Mouse (Mus musculus) midbrain, postnatal 0 days (tissue): Measurements from ENCODE around the gene Fcgrt. TPM values are rescaled to one million over a fixed set of nuclear protein-coding genes. Genes with fewer than 3 reads are reported as not detected.

Source experiments
- ATAC-seq: fragments of 200-750 bp; cut with Nextera tagmentation; 2 replicates; pipeline ENCODE4 v1.8.0; 2017; ENCODE audit warnings: moderate number of reproducible peaks, mild to moderate bottlenecking, moderate TSS enrichment, moderate library complexity; ENCODE audit not compliant: low FRiP score
- DNase-seq: peaks from one replicate; pipeline ENCODE4 v3.0.0-alpha.2; 2015; ENCODE audit warnings: low spot score
- H3K27ac ChIP-seq: fragments of 300-500 bp; sonication (generic); 2 replicates; pipeline ENCODE4 v1.5.1; 2014; ENCODE audit warnings: low read depth, mild to moderate bottlenecking, low read length, mixed read lengths
- H3K27me3 ChIP-seq: fragments of 300-500 bp; sonication (generic); 2 replicates; pipeline ENCODE4 v1.6.1; 2014; ENCODE audit warnings: low read length, control low read depth, mixed read lengths; ENCODE audit not compliant: insufficient read depth
- H3K36me3 ChIP-seq: fragments of 300-500 bp; sonication (generic); 2 replicates; pipeline ENCODE4 v1.6.1; 2014; ENCODE audit warnings: low read length, control low read depth, mixed read lengths; ENCODE audit not compliant: insufficient read depth
- H3K4me1 ChIP-seq: fragments of 300-500 bp; sonication (generic); 2 replicates; pipeline ENCODE4 v1.6.1; 2014; ENCODE audit warnings: mild to moderate bottlenecking, control low read depth, antibody characterized with exemption, low read length, mixed read lengths; ENCODE audit not compliant: insufficient read depth
- H3K4me2 ChIP-seq: fragments of 300-500 bp; sonication (generic); 2 replicates; pipeline ENCODE4 v1.6.1; 2014; ENCODE audit warnings: low read depth, mild to moderate bottlenecking, low read length, mixed read lengths; ENCODE audit not compliant: poor library complexity, severe bottlenecking
- H3K4me3 ChIP-seq: fragments of 300-500 bp; sonication (generic); 2 replicates; pipeline ENCODE4 v1.5.1; 2014; ENCODE audit warnings: low read depth, mild to moderate bottlenecking, low read length, moderate library complexity
- H3K9ac ChIP-seq: fragments of 300-500 bp; sonication (generic); replicated peaks from 2 replicates; pipeline ENCODE4 v1.6.1; 2014; ENCODE audit warnings: mild to moderate bottlenecking, low read length, moderate library complexity, mixed read lengths; ENCODE audit not compliant: poor library complexity, severe bottlenecking
- H3K9me3 ChIP-seq: fragments of 300-500 bp; sonication (generic); 2 replicates; pipeline ENCODE4 v1.6.1; 2016; ENCODE audit warnings: low read length, control low read depth
- CTCF ChIP-seq: IDR thresholded peaks from 2 replicates; pipeline ENCODE4 v1.5.1; 2016; ENCODE audit warnings: antibody characterized with exemption, mild to moderate bottlenecking
- WGBS: fragments of 180-500 bp; shearing (Covaris S2); extraction: QIAGEN DNeasy Blood & Tissue Kit; methylation state at CpG from one replicate; pipeline ENCODE4 v1.1.7; 2014; 5-methylcytosine and 5-hydroxymethylcytosine counted together
- polyA plus RNA-seq: library from polyadenylated mRNA; unstranded; fragments of >200 nt; fragmentation: Nextera tagmentation; extraction: Ambion mirVana; gene quantifications from 2 replicates; pipeline ENCODE4 v1.2.1, GENCODE M21; 2015
- total RNA-seq: library from RNA; depleted of rRNA; stranded (reverse); fragments of >200 nt; gene quantifications from 2 replicates; pipeline ENCODE4 v1.2.3, GENCODE M21; 2014

The Fcgrt gene
- total and polyA plus RNA-seq, 2 experiments from 2014 or later: 30.5 to 36.4 TPM

DNA sequence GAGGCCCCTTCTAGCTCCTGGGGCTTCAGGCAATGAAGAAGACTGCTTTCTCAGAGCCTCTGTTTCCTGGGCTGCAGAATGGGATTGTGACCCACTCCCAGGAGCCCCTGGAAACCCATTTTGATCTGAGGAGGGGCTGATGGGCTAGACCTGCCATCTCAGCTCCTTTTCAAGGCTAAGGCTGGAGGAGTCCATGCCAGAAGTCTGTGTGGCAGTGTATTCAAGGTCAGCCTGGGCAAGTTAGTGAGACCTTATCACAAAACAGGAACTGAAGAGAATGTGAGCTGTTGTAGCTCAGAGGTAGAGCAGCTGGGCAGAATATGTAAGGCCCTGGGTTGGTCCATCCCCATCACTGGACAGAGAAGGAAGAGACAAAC lies 46.7 kb downstream of the Fcgrt start:
- Histone ChIP-seq H3K27me3 (no peaks in the 10 kb centered on the region), H3K27ac (no peak overlapping the region), H3K4me3 (no peak overlapping the region), H3K9ac (no peak overlapping the region), H3K9me3 (no peaks in the 10 kb centered on the region), H3K4me2 (no peak overlapping the region), H3K4me1 (peaks cover 18% of the 10 kb centered on the region; the same call in 1 of the 2 replicates), H3K36me3 (no peaks in the 10 kb centered on the region)
- DNase-seq: no peak
- ATAC-seq: no peak
- TF ChIP-seq CTCF: no peak

DNA sequence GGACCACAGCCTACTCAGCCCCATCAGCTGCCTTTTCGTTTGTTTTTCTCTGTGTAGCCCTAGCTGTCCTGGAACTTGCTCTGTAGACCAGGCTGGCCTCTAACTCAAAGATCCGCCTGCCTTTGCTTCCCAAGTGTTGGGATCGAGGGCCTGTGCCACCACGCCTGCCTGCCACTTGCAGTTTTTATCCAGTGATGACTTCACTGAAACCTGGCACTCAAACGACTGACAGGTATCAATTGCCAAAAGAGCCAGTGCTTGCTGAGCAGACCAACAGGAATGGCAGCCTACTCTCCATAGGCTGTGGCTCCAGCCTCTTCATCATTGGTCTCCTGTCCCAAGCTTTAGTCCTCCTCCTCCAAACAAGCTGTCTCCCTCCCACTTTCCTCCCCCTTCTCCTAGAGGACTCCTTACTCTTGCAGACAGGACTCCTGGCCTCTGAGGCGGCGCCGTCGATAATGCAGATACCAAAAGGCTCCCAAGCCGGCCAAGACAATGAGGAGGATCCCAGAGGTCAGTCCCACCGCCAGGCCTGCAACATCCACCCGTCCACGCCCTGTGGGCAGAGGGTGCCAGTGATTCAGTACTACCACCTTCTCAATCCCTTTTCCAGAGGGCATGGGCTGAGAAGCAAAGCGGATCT lies 47.2 kb downstream of the Fcgrt start:
- Histone ChIP-seq H3K9me3 (no peaks in the 10 kb centered on the region), H3K4me2 (no peak overlapping the region), H3K4me3 (no peak overlapping the region), H3K27ac (no peak overlapping the region), H3K9ac (no peak overlapping the region), H3K27me3 (no peaks in the 10 kb centered on the region), H3K36me3 (no peaks in the 10 kb centered on the region), H3K4me1 (peaks cover 14% of the 10 kb centered on the region; the same call in 1 of the 2 replicates)
- ATAC-seq: no peak
- WGBS: 62% methylated on average over 14 of the region's 14 CpGs
- TF ChIP-seq CTCF: no peak
- DNase-seq: no peak

DNA sequence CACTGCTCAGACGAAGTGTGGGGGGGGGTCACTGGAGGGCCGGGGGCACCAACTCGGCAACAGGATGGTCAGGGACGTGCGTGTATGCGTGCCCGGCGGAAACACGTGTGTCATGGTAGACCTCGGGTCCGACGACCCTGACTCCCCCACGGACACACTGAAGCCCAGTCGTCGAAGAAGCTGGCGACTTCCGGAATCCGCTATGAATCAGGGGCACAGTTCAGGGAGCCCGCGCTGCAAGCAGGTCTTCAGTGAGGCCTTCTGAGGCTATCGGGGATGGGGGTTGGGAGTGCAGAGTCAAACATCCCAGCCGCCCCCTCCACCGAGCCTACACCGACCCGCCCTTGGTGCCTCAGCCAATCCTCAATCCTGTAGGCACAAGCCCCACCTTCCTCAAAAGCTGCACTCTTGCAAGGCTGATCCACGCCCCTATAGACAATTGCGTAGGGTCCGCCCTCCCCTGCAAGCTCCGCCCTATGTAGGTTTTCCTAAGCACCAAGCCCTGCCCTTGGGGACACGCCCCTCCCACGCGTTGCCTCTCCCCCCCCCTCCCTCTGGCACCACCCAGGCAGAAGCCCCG lies 49.6 kb downstream of the Fcgrt start:
- no peak for TF ChIP-seq CTCF
- peak overlapping the region; percentile 99 for H3K27ac ChIP-seq
- peak overlapping the region; percentile 81 for H3K4me3 ChIP-seq
- DNase-seq: peak; percentile 97
- H3K4me2 ChIP-seq: peak overlapping the region; percentile 93
- WGBS: 0% methylated on average over 32 of the region's 33 CpGs
- H3K27me3 ChIP-seq: no peaks in the 10 kb centered on the region
- H3K9ac ChIP-seq: peak overlapping the region; percentile 96
- H3K4me1 ChIP-seq: peaks cover 8% of the 10 kb centered on the region; the same call in 1 of the 2 replicates
- H3K9me3 ChIP-seq: no peaks in the 10 kb centered on the region
- peaks cover 12% of the 10 kb centered on the region for H3K36me3 ChIP-seq
- ATAC-seq: peak; percentile 85

DNA sequence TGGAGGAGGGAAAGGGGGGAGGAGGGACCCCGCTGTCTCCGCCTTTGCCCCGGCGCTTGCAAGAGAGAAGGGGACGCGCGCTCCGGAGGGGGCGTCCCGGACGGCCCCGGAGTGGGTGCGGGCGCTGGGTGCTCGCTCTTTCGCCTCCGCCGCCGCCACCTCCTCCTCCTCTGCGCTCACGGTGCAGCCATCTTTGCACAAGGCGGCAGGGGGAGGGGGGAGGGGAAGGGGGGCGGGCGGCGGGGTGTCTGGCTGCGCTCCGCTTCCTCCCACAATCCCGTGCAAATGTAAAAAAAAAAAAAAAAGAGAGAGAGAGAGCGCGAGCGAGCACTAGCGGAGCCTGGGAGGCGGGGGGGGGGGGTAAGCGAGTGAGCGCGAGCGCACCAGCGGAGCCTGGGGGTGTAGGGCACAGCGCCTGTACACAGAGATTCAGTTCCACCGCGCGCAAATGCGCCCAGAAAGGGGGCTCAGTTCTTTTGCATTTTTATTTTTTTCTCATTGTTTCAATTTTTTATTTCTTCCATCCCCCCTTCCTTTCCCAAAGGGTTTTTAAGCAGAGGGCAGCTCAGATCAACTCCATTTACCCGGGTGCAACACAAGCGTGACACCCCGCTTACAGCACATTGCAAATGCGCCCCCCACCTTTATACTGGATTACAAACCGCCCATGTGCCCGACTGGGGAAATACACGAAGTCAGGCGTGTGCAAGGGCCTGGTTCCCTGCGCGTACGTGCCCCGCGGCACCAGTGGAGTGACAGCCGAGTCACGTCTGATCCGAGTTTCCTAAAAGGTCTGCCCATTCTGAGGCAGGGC lies 50.3 kb downstream of the Fcgrt start:
- peaks cover 19% of the 10 kb centered on the region for H3K36me3 ChIP-seq
- DNase-seq: peak; percentile 85

DNA sequence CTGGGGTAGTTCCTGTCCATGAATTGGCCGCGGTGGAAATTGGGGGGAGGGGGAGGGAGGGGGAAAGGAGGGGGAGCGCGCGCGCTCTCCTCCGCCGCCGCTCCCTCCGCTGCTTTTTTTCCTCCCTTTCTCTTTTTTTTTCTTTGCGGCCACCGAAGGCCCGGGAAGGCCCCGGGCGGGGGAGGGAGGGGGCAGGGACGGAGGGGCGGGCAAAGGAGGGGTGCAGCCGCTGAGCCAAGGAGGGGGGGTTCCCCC lies 50.9 kb downstream of the Fcgrt start, which contains the start of gene Prr12:
Prr12 (minus strand) TSS at position 20 of the 255 bp plus-strand sequence.
- Histone ChIP-seq H3K4me3 (peak within 1 kb of the TSS; percentile 81), H3K27me3 (no peaks in the 10 kb centered on the region), H3K9ac (peak within 1 kb of the TSS; percentile 96), H3K9me3 (no peaks in the 10 kb centered on the region), H3K4me1 (peaks cover 4% of the 10 kb centered on the region; the same call in 1 of the 2 replicates), H3K4me2 (peak within 1 kb of the TSS; percentile 93), H3K36me3 (peaks cover 24% of the 10 kb centered on the region), H3K27ac (peak within 1 kb of the TSS; percentile 99)
- ATAC-seq: 0 out of 2 replicates have a peak, but pooled peaks have one; percentile 5
- DNase-seq: peak; percentile 63
- WGBS: under 1% methylated on average over 15 of the region's 18 CpGs
- no peak for TF ChIP-seq CTCF

More for the DNA sequence above, 50.3 kb downstream of the Fcgrt start:
- H3K4me2 ChIP-seq: peak overlapping the region; percentile 93
- H3K4me3 ChIP-seq: peak overlapping the region; percentile 81
- no peaks in the 10 kb centered on the region for H3K27me3 ChIP-seq
- ATAC-seq: peak; percentile 45
- H3K27ac ChIP-seq: peak overlapping the region; percentile 99
- no peaks in the 10 kb centered on the region for H3K9me3 ChIP-seq
- no peak for TF ChIP-seq CTCF
- peak overlapping the region; percentile 96 for H3K9ac ChIP-seq
- WGBS: 2% methylated on average over 26 of the region's 59 CpGs
- peaks cover 4% of the 10 kb centered on the region; the same call in 1 of the 2 replicates for H3K4me1 ChIP-seq
